Mouse (Mus musculus) myocyte (in vitro differentiated cells): ENCODE results near the gene Pheta1. TPM values are rescaled to one million over a fixed set of nuclear protein-coding genes. Genes with fewer than 3 reads are reported as not detected.

Source experiments
- H3K27me3 ChIP-seq: one replicate; pipeline ENCODE4 v1.6.1; 2011; ENCODE audit not compliant: control insufficient read depth, insufficient read depth, insufficient read length
- H3K36me3 ChIP-seq: one replicate; pipeline ENCODE4 v1.6.1; 2011; ENCODE audit not compliant: control insufficient read depth, insufficient read depth
- H3K4me2 ChIP-seq: one replicate; pipeline ENCODE4 v1.6.1; 2011; ENCODE audit warnings: low read depth, control low read depth
- H3K4me3 ChIP-seq: one replicate; pipeline ENCODE4 v1.5.1; 2011; ENCODE audit warnings: mild to moderate bottlenecking, control low read depth, moderate library complexity
- H3K79me2 ChIP-seq: one replicate; pipeline ENCODE4 v1.6.1; 2011; ENCODE audit not compliant: control insufficient read depth, insufficient read depth
- H3ac ChIP-seq: one replicate; pipeline ENCODE4 v1.6.1; 2011; ENCODE audit not compliant: control insufficient read depth, insufficient read length
- CEBPB ChIP-seq: IDR thresholded peaks from 2 replicates; pipeline ENCODE4 v1.6.1; 2011; ENCODE audit warnings: mild to moderate bottlenecking, moderate library complexity; ENCODE audit not compliant: poor library complexity, insufficient read depth, severe bottlenecking
- E2F4 ChIP-seq: IDR thresholded peaks from one replicate; pipeline ENCODE4 v1.6.1; 2011; ENCODE audit warnings: mild to moderate bottlenecking, control low read depth, moderate library complexity; ENCODE audit not compliant: insufficient read depth
- MAX ChIP-seq: IDR thresholded peaks from one replicate; pipeline ENCODE4 v1.6.1; 2011; ENCODE audit warnings: low read depth, mild to moderate bottlenecking, control low read depth
- MYOD1 ChIP-seq, 3 experiments: IDR thresholded peaks; one replicate each; pipeline ENCODE4 v1.6.1; 2011; ENCODE audit warnings: control low read depth in 2 of 3, low read depth in 2 of 3, mild to moderate bottlenecking in 2 of 3, moderate library complexity in 1 of 3; ENCODE audit not compliant: insufficient read length in 2 of 3, control insufficient read depth in 1 of 3
- MYOG ChIP-seq, 3 experiments: IDR thresholded peaks; one replicate each; pipeline ENCODE4 v1.6.1; 2011; ENCODE audit warnings: control low read depth in 2 of 3, low read depth in 2 of 3, mild to moderate bottlenecking in 2 of 3; ENCODE audit not compliant: insufficient read length in 2 of 3, control insufficient read depth in 1 of 3, insufficient read depth in 1 of 3
- POLR2A ChIP-seq: IDR thresholded peaks from one replicate; pipeline ENCODE4 v1.6.1; 2011; ENCODE audit warnings: low read depth, mild to moderate bottlenecking, control low read depth, moderate library complexity; ENCODE audit not compliant: insufficient read length
- POLR2AphosphoS2 ChIP-seq: IDR thresholded peaks from one replicate; pipeline ENCODE4 v1.6.1; 2011; ENCODE audit warnings: low read depth, control low read depth; ENCODE audit not compliant: insufficient read length
- REST ChIP-seq: IDR thresholded peaks from one replicate; pipeline ENCODE4 v1.6.1; 2011; ENCODE audit warnings: mild to moderate bottlenecking, control low read depth, moderate library complexity; ENCODE audit not compliant: insufficient read depth, insufficient read length
- SRF ChIP-seq: IDR thresholded peaks from one replicate; pipeline ENCODE4 v1.6.1; 2011; ENCODE audit warnings: low read depth; ENCODE audit not compliant: control insufficient read depth, insufficient read length
- TCF12 ChIP-seq: IDR thresholded peaks from one replicate; pipeline ENCODE4 v1.6.1; 2011; ENCODE audit warnings: mild to moderate bottlenecking, control low read depth; ENCODE audit not compliant: poor library complexity, insufficient read depth, severe bottlenecking
- TCF3 ChIP-seq: IDR thresholded peaks from one replicate; pipeline ENCODE4 v1.6.1; 2011; ENCODE audit warnings: low read depth, control low read depth; ENCODE audit not compliant: insufficient read length
- USF1 ChIP-seq: IDR thresholded peaks from one replicate; pipeline ENCODE4 v1.6.1; 2011; ENCODE audit warnings: low read depth, mild to moderate bottlenecking, control low read depth, moderate library complexity
- polyA plus RNA-seq: library from polyadenylated mRNA; unstranded; fragments of >200 nt; fragmentation: generic; extraction: Trizol; gene quantifications from one replicate; pipeline ENCODE4 v1.2.1, GENCODE M21; 2012; ENCODE audit warnings: missing spikeins

Pheta1 gene
- polyA plus RNA-seq = 9.8 TPM

GRCm38 (mm10) chr5:121848743-121849142, at the start of gene Pheta1:
Gene Pheta1 (plus strand): TSS chr5:121848984.
- H3K4me2 ChIP-seq = peak within 1 kb of the TSS; percentile 98
- H3ac ChIP-seq = peak within 1 kb of the TSS; percentile 53
- H3K36me3 ChIP-seq = no peaks in the 10 kb centered on the region
- H3K79me2 ChIP-seq = peaks cover 12% of the 10 kb centered on the region
- peak in 1 of 3 experiments; percentile 17 for TF ChIP-seq MYOG (IDR thresholded peaks at IDR 0.05; ENCODE audit: control insufficient read depth in 1 of 3, insufficient read depth in 1 of 3, insufficient read length in 2 of 3, low read depth in 2 of 3)
- no peak for TF ChIP-seq REST
- TF ChIP-seq CEBPB = no peak
- no peak for TF ChIP-seq E2F4
- TF ChIP-seq SRF = no peak
- TF ChIP-seq TCF3 = no peak
- TF ChIP-seq MAX = no peak
- peak; percentile 78 for TF ChIP-seq POLR2A
- peak in 1 of 3 experiments; percentile 33 for TF ChIP-seq MYOD1 (IDR thresholded peaks at IDR 0.05; ENCODE audit: control insufficient read depth in 1 of 3, insufficient read length in 2 of 3, low read depth in 2 of 3)
- TF ChIP-seq USF1 = no peak
- TF ChIP-seq TCF12 = no peak
- peak; percentile 62 for TF ChIP-seq POLR2AphosphoS2
- peak within 1 kb of the TSS; percentile 59 for H3K4me3 ChIP-seq
- H3K27me3 ChIP-seq = no peaks in the 10 kb centered on the region

DNA sequence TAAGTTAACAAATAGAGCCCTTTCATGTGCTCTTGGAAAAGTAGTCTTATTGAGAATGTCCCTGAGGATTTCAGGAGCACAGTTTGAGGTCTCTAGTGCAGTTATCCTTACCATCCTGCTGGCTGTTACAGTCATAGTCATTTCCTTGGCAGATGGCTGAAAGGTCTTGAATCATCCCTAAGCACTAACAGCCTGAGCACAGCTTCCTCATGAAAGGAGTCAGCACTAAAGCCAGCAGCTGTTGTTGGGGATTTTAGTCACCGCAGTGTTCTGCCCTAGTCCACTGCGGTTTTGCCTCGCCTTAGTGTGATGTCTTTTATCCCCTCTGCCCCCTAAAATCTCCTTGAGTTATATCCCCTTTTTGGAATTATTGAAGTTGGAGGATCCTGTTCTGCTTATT, 41.6 kb upstream of the Pheta1 start:
- H3K27me3 ChIP-seq = no peaks in the 10 kb centered on the region
- peak overlapping the region; percentile 72 for H3K4me2 ChIP-seq
- no peak overlapping the region for H3ac ChIP-seq
- H3K4me3 ChIP-seq = no peak overlapping the region
- peaks cover 17% of the 10 kb centered on the region for H3K79me2 ChIP-seq
- TF ChIP-seq MYOD1 (IDR thresholded peaks at IDR 0.05; ENCODE audit: control insufficient read depth in 1 of 3, insufficient read length in 2 of 3, low read depth in 2 of 3) = peak; percentile 94 to 97 (median 95)
- no peak for TF ChIP-seq POLR2AphosphoS2
- peak; percentile 44 for TF ChIP-seq TCF3
- peak; percentile 46 to 97 (median 92) for TF ChIP-seq MYOG (IDR thresholded peaks at IDR 0.05; ENCODE audit: control insufficient read depth in 1 of 3, insufficient read depth in 1 of 3, insufficient read length in 2 of 3, low read depth in 2 of 3)
- TF ChIP-seq TCF12 = peak; percentile 80
- TF ChIP-seq E2F4 = no peak
- TF ChIP-seq POLR2A = no peak
- peaks cover 27% of the 10 kb centered on the region for H3K36me3 ChIP-seq

- TF ChIP-seq TCF3 (no peak), MYOG (IDR thresholded peaks at IDR 0.05; ENCODE audit: control insufficient read depth in 1 of 3, insufficient read depth in 1 of 3, insufficient read length in 2 of 3, low read depth in 2 of 3) (no peak), TCF12 (no peak), E2F4 (no peak), USF1 (no peak), CEBPB (no peak), MAX (no peak), SRF (no peak), POLR2AphosphoS2 (no peak), POLR2A (no peak), REST (no peak), MYOD1 (IDR thresholded peaks at IDR 0.05; ENCODE audit: control insufficient read depth in 1 of 3, insufficient read length in 2 of 3, low read depth in 2 of 3) (no peak)
- peaks cover 17% of the 10 kb centered on the region for H3K79me2 ChIP-seq
- no peak overlapping the region for H3ac ChIP-seq
- peaks cover 24% of the 10 kb centered on the region for H3K36me3 ChIP-seq
- no peak overlapping the region for H3K4me3 ChIP-seq
- H3K27me3 ChIP-seq = no peaks in the 10 kb centered on the region
- peak overlapping the region; percentile 72 for H3K4me2 ChIP-seq
Measured at GRCm38 (mm10) chr5:121808202-121808601, 40.6 kb upstream of the Pheta1 start.

DNA sequence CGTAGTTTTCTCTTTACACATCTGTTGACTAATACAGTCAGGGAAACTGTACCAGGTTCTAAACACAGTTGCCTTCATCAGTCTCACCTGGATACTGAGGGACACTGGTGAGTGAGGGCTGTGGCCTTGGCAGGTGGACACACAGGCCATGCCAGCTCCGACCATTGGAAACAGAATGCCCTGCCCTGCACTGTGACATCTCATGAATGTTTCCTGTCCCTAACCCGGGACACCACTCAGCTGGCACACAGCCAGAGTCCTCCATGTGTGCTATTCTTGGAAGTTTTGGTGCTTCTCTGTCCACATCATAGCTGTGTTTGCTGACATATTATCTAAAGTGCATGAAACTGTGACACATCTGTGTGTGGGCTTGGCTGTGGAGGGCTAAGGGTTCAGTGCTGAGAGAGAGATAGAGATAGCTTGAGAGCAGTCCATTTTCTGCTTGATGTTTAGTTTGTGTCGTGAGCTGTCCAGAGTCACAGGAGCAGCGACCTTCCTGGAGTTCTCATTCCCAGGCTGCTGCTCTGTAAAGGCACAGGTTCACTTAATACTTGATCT, 39.0 kb upstream of the Pheta1 start:
- H3K4me3 ChIP-seq = no peak overlapping the region
- no peak overlapping the region for H3ac ChIP-seq
- no peaks in the 10 kb centered on the region for H3K27me3 ChIP-seq
- peak; percentile 62 for TF ChIP-seq POLR2AphosphoS2
- peak; percentile 22 for TF ChIP-seq POLR2A
- TF ChIP-seq MYOD1 (IDR thresholded peaks at IDR 0.05; ENCODE audit: control insufficient read depth in 1 of 3, insufficient read length in 2 of 3, low read depth in 2 of 3) = peak in 1 of 3 experiments; percentile 24
- TF ChIP-seq REST = no peak
- TF ChIP-seq MYOG (IDR thresholded peaks at IDR 0.05; ENCODE audit: control insufficient read depth in 1 of 3, insufficient read depth in 1 of 3, insufficient read length in 2 of 3, low read depth in 2 of 3) = peak in 1 of 3 experiments; percentile 28
- peak overlapping the region; percentile 22 for H3K4me2 ChIP-seq
- H3K36me3 ChIP-seq = peaks cover 25% of the 10 kb centered on the region
- peaks cover 17% of the 10 kb centered on the region for H3K79me2 ChIP-seq
